Mouse (Mus musculus) lung, adult 18-20 months (tissue): ENCODE measurements around the gene Sin3b.
A peak's percentile ranks its signal among the peaks of the same experiment; 100 is the strongest.

Source experiments
- DNase-seq, 2 experiments: peaks; one replicate each; pipeline ENCODE4 v3.0.0; 2022; ENCODE audit warnings: mixed read lengths in 2 of 2

Sin3b gene

DNA sequence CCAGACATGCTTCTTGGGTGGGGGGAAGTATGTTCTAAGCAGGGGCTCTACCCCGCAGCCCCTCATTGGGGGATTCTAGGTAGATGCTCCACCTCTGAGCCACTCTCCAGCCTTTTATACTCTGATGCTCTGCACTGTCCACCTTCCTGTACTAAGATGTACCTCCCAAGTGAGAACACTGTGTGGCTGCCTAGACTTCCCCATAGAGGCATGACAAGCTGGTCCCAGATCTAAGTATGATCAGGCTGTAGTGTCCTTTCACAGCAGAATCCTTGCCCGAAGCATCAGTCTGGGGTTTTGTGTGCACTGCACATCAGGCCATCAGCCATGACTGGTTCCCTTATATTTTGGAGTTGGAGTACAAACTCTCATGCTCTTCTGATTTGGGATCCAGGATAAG lies 32.9 kb downstream of the Sin3b start:
- DNase-seq: peak in 1 of 2 experiments; percentile 1

GRCm38 (mm10) chr8:72756771-72757390 lies 33.8 kb downstream of the Sin3b start:
- DNase-seq: peak in 1 of 2 experiments; percentile 2

- peak in 1 of 2 experiments; percentile 2 for DNase-seq
These were observed 34.5 kb downstream of the Sin3b start for GRCm38 (mm10) chr8:72757426-72758195.

DNA sequence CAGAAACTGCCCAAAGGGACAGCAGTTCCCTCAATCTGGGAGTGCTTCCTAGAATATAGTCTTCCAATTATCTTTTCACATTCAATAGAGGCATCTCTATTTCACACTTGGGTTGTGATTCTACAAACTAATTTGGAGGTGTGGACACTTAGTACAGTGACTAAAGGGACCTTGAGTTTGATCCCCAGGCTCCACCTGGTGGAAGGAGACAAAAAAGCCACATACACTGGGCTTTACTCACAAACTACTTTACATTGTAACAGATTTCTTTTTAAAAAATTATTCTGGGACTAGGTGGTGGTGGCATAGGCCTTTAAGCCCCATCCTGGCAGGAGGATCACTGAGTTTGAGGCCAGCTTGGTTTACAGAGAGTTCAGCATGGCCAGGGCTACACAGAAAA lies 35.2 kb downstream of the Sin3b start:
- DNase-seq: no peak

GRCm38 (mm10) chr8:72760216-72760615 lies 37.1 kb downstream of the Sin3b start:
- DNase-seq: no peak

DNA sequence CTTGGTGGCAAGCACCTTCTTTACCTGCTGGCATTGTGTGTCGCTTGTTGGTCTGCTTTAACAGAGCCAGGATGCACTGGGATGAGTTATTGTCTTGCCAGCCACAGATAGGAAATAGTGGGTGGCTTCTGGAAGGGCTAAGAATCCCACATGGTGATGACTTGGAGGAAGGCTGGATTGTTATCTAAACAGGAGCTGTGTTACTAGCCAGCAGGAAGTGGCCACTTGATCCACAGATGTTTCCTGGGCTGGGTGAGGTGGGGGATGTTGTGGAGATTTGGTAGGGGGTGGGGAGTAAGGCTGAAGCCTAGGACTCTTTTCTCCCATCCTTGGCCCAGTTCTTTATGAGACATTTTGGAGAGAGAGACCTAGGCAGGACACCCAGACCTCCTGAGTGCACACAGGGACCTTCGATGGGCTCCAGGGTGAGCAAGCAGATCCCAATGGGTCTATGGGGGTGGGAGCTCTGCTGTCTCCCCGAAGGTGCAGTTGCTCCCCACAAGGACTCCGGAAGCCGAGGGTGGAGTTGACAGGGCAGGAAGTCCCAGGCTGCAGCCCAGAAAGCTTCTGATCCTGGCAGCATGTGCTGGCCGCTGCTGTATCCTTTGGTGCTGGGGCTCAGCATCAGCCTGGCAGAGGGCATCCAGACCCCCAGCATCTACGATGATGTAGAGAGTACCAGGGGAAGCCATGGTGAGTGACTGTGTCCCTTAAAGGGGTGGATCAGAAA lies 38.4 kb downstream of the Sin3b start, which contains the start of gene F2rl3:
F2rl3 (plus strand) TSS at position 559 of the 730 bp plus-strand sequence.
- no peak for DNase-seq

GRCm38 (mm10) chr8:72762306-72762705 lies 39.2 kb downstream of the Sin3b start:
- DNase-seq: no peak

GRCm38 (mm10) chr8:72765696-72766095 lies 42.6 kb downstream of the Sin3b start:
- DNase-seq: no peak

DNA sequence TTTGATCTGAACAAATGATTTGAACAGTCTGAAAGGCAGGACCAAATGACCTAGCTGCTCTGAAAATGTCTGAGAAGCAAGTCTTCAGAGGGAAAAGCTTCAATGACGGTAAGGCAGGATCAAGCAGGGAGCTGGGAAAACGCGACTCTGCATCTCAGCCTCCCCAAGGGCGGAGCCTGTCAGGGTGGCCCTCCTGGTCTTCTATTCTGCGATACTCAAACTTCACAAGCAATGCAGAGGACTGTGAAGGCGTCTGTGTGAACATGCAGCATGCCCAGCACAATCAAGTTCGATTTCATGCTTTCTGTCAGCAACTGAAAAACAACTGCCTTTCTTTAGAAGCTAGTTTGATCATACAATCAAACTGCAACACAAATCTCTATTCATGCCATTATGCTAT lies 43.7 kb downstream of the Sin3b start:
- DNase-seq: no peak

DNA sequence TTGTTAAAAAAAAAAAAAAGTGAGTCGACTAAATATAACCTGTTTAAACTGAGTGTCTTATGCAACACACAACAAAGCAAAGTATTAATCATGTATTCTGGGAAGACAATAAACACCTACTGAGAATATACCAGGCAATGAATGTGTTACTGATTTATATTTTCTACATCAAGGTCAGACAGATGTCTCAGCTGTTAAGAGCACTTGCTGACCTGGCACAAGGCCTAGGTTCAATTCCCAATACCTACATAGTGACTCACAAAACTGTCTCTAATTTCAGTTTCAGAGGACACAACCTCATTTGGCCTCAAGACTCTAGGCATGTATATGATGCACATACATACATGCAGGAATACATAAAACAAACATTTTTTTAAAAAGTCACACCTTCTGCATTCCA lies 54.7 kb downstream of the Sin3b start:
- DNase-seq: no peak

GRCm38 (mm10) chr8:72780644-72781043 lies 57.6 kb downstream of the Sin3b start:
- DNase-seq: no peak

GRCm38 (mm10) chr8:72801583-72801982 lies 78.5 kb downstream of the Sin3b start:
- no peak for DNase-seq
